Mouse (Mus musculus): ENCODE measurements around the gene Lrmda. TPM values are rescaled to one million over a fixed set of nuclear protein-coding genes. Genes with fewer than 3 reads are reported as not detected.

The Lrmda gene
- polyA plus RNA-seq, 1 experiment from 2014 or later, result 0.57 TPM

DNA sequence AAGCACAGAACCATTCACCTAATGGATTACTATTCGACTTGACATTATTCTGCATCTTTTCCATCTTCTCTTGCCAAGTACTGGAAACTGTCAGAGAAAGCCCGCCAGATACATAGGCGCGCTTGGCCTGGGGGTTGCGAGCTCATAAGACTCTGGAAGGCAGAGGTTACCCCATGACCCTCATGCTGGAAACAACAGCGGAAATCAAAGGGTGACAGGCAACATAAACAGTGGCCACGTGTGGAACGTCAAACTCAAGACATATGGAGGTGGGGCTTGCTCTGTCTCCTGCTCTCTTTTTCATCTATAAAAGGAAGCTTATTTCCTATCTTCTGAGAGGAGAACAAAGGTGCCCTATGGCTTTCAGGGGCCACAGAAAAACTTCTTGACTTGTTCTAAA lies 351.6 kb downstream of the Lrmda start:
- 32% methylated on average over 8 of the region's 8 CpGs for WGBS
- Histone ChIP-seq H3K9ac (no peak overlapping the region), H3K4me3 (replicated peaks) (no peak overlapping the region), H3K36me3 (no peaks in the 10 kb centered on the region), H3K27ac (no peak overlapping the region), H3K4me2 (no peak overlapping the region), H3K9me3 (no peaks in the 10 kb centered on the region), H3K4me1 (peaks cover 5% of the 10 kb centered on the region; the same call in 1 of the 2 replicates), H3K27me3 (replicated peaks) (no peaks in the 10 kb centered on the region)
- ATAC-seq (ENCODE audit: insufficient read depth, low FRiP score, low read depth), result peak; percentile 58; the same call in 1 of the 2 replicates

DNA sequence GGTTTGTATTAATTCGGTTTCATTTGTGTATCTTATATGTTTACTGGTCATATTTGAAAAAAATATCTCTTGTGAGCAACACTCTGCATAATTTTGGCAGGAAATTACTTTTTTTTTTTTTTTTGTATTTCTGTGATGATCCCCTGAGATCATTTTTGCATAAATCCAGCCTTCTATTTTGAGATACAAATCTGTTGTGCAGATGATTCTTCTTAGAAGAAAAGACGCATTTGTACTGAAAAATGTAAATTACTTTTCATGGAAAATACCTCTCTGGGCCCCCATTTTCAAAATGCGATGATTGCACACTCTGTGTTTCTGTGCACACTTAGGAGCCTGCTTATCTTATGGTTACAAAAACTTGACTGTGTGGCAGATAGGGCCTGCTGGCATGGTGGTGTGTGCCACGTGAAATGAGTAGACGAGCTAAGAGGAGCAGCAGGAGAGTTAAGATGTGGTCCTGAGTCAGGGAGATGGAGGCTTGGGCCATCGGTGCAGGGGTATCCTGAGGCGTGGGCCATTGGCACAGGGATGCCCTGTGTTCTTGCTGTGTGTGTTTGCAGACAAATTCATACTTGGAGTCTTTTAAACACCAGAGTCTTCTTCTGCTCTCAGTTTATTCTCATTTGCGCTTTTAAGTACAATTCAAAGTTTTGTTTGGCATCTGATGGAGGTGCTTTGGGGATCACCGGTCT lies 353.3 kb downstream of the Lrmda start:
- H3K27ac ChIP-seq, result peak overlapping the region; percentile 69

DNA sequence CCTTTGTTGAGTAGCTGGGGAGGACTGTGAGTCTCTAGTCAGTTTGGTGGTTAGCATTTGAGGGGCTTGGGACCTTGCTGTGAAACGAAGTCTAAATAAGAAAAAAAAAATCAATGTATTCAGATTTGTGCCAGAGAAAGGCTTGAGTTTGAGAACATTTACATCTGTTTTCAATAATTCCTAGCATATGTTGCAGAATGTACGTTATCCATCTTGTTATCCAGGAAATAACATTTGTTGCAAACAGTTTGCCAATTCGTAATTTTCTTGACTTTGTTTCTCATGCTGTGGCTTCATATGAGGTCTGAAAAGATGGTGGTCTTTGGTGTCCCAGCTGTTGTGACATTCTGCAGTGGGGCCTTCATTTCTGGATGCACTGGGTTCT lies 353.8 kb downstream of the Lrmda start:
- H3K27me3 ChIP-seq (replicated peaks), result no peaks in the 10 kb centered on the region
- peaks cover 5% of the 10 kb centered on the region; the same call in 1 of the 2 replicates for H3K4me1 ChIP-seq
- no peak overlapping the region for H3K4me3 ChIP-seq (replicated peaks)
- H3K27ac ChIP-seq, result peak overlapping the region; percentile 69
- H3K9ac ChIP-seq, result no peak overlapping the region
- no peak for ATAC-seq (ENCODE audit: insufficient read depth, low FRiP score, low read depth)
- H3K9me3 ChIP-seq, result no peaks in the 10 kb centered on the region
- H3K4me2 ChIP-seq, result no peak overlapping the region
- H3K36me3 ChIP-seq, result no peaks in the 10 kb centered on the region
- 61% methylated on average over 3 of the region's 3 CpGs for WGBS

More for the DNA sequence above, 353.3 kb downstream of the Lrmda start:
- H3K9ac ChIP-seq, result no peak overlapping the region
- no peak for ATAC-seq (ENCODE audit: insufficient read depth, low FRiP score, low read depth)
- no peaks in the 10 kb centered on the region for H3K9me3 ChIP-seq
- 78% methylated on average over 9 of the region's 9 CpGs for WGBS
- peaks cover 5% of the 10 kb centered on the region; the same call in 1 of the 2 replicates for H3K4me1 ChIP-seq
- H3K27me3 ChIP-seq (replicated peaks), result no peaks in the 10 kb centered on the region
- no peak overlapping the region for H3K4me3 ChIP-seq (replicated peaks)
- no peak overlapping the region for H3K4me2 ChIP-seq
- H3K36me3 ChIP-seq, result no peaks in the 10 kb centered on the region

DNA sequence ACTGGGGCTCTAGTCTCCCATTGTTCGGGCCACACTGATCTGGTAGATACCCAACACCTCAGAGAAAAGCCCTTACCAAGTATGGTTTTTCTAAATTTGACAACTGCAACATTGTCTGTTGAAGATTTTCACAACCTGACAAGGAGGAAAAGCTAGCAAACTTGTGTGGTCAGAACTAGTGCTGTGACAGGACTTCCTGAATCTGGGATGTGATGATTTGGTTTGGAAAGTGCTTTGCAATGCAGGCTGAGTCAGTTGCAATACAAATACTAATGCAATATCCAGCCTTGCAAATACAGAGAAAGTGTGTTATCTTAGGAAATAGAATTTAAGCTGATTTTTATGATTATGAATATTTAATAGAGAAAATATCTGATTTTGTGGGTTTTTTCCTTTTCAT lies 357.6 kb downstream of the Lrmda start:
- no peak for ATAC-seq (ENCODE audit: insufficient read depth, low FRiP score, low read depth)
- Histone ChIP-seq H3K9me3 (no peaks in the 10 kb centered on the region), H3K4me3 (replicated peaks) (no peak overlapping the region), H3K27ac (no peak overlapping the region), H3K36me3 (no peaks in the 10 kb centered on the region), H3K27me3 (replicated peaks) (no peaks in the 10 kb centered on the region), H3K9ac (no peak overlapping the region), H3K4me1 (no peaks in the 10 kb centered on the region), H3K4me2 (no peak overlapping the region)
- 83% methylated on average over 1 of the region's 1 CpGs for WGBS

DNA sequence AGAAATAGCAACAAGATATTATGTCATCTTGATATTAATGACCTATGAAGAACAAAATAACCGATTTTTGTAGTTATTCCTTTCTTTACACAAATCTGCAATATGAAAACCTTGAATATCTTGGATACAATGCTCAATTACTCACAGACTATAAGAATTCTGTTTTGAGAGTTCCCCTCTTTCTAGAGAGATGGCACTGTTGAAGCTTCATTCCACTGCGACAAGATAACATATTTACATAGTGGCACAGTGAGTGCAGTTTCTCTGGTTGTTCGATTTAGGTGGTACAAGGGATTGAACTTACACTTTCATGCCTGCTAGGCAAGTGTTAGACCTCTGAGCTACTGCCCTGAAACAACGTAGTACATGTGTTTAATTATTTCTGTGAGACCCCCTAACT lies 362.6 kb downstream of the Lrmda start:
- no peak for ATAC-seq (ENCODE audit: insufficient read depth, low FRiP score, low read depth)
- no peak overlapping the region for H3K27ac ChIP-seq
- no peaks in the 10 kb centered on the region for H3K27me3 ChIP-seq (replicated peaks)
- no peak overlapping the region for H3K9ac ChIP-seq
- no peak overlapping the region for H3K4me3 ChIP-seq (replicated peaks)
- no peaks in the 10 kb centered on the region; the same call in 1 of the 2 replicates for H3K4me1 ChIP-seq
- H3K36me3 ChIP-seq, result no peaks in the 10 kb centered on the region
- H3K9me3 ChIP-seq, result no peaks in the 10 kb centered on the region
- WGBS, result 61% methylated on average over 4 of the region's 4 CpGs
- H3K4me2 ChIP-seq, result no peak overlapping the region

DNA sequence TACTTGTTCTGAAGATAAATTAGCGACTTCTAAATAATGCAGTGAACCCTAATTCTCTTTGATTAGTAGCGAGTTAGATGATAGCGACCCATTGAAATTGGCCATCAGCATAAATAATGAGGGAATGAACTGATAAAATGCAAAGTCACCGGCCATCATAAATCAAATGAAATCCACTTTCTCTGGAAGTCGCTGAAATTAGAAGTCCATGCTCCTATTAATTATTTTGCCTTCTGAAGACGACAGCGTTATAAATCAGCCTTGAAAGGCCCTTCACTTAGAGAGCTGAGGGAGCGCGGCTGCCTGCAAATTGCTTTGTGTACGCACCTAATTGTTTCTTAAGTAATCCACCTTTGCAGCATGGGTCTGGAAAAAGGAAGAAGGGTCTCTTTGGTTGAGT lies 374.1 kb downstream of the Lrmda start:
- Histone ChIP-seq H3K27me3 (replicated peaks) (no peaks in the 10 kb centered on the region), H3K4me2 (no peak overlapping the region), H3K36me3 (no peaks in the 10 kb centered on the region), H3K9ac (no peak overlapping the region), H3K9me3 (no peaks in the 10 kb centered on the region), H3K4me3 (replicated peaks) (no peak overlapping the region), H3K27ac (no peak overlapping the region), H3K4me1 (no peaks in the 10 kb centered on the region)
- WGBS, result 48% methylated on average over 10 of the region's 10 CpGs
- no peak for ATAC-seq (ENCODE audit: insufficient read depth, low FRiP score, low read depth)

DNA sequence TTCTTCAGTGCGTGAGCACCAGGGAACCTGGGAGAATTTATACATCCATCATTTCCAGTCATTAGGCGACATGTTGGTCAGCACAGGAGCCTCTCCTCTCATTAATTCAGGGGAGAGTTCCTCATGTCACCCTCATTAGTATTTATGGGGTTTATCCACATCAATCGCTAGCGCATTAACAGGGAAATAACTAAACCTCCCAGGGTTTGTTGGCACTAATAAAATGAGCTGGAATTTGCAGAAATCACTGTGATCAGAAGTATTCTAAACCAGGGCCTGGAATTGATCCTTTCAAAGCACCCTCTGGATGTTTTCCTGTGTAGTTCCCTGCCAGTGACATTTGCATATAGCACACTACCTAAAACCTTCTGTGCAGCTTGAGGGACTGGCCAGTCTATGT lies 382.9 kb downstream of the Lrmda start:
- no peaks in the 10 kb centered on the region for H3K36me3 ChIP-seq
- no peak for ATAC-seq (ENCODE audit: insufficient read depth, low FRiP score, low read depth)

DNA sequence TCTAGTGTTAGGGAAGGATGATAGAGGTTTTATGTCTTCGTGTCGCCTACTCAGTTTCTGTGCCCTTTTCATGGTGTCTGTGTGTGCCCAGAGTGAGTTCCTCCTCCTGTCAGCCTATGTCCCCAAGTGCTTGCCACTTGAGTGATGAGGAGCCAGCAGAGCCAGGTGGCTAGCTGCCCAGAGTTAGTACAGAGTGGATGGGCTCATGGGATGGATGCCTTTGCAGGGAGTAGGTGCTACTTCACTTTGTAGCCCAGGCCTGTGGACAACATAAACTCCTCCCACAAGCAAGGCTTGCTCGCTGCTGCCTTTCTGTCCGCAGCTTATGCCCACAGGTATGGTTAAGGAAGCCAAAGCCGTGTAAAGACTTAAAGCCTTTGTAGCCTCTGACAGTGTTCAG lies 387.1 kb downstream of the Lrmda start:
- Histone ChIP-seq H3K36me3 (no peaks in the 10 kb centered on the region), H3K4me1 (no peaks in the 10 kb centered on the region)
- ATAC-seq (ENCODE audit: insufficient read depth, low FRiP score, low read depth), result no peak

More for the DNA sequence above, 382.9 kb downstream of the Lrmda start:
- no peak overlapping the region for H3K27ac ChIP-seq
- H3K9ac ChIP-seq, result no peak overlapping the region
- no peaks in the 10 kb centered on the region for H3K9me3 ChIP-seq
- WGBS, result 56% methylated on average over 4 of the region's 4 CpGs
- no peaks in the 10 kb centered on the region for H3K4me1 ChIP-seq
- H3K27me3 ChIP-seq (replicated peaks), result no peaks in the 10 kb centered on the region
- H3K4me2 ChIP-seq, result no peak overlapping the region
- H3K4me3 ChIP-seq (replicated peaks), result no peak overlapping the region

DNA sequence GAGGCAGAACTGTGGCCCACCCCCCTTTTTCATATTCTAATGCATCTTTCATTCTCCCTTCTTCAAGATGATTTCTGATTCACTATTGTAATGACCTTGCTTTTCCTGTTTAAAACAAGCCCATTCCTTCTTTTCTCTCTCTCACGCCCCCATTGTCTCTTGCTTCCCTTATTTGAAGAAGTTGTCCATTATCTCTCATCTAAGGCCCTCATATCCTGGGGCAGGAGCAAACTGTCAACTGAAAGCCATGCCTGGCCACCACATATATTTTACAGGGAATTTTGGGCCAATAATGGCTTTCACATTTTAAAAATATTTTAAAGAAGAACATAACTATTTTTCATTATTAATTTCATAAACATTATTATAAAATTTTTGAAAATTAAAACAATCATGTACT lies 391.3 kb downstream of the Lrmda start:
- 92% methylated on average over 1 of the region's 1 CpGs for WGBS
- ATAC-seq (ENCODE audit: insufficient read depth, low FRiP score, low read depth), result no peak

More for the DNA sequence above, 387.1 kb downstream of the Lrmda start:
- Histone ChIP-seq H3K27me3 (replicated peaks) (no peaks in the 10 kb centered on the region), H3K9ac (no peak overlapping the region), H3K9me3 (no peaks in the 10 kb centered on the region), H3K4me2 (no peak overlapping the region), H3K4me3 (replicated peaks) (no peak overlapping the region), H3K27ac (no peak overlapping the region)
- 87% methylated on average over 5 of the region's 5 CpGs for WGBS

DNA sequence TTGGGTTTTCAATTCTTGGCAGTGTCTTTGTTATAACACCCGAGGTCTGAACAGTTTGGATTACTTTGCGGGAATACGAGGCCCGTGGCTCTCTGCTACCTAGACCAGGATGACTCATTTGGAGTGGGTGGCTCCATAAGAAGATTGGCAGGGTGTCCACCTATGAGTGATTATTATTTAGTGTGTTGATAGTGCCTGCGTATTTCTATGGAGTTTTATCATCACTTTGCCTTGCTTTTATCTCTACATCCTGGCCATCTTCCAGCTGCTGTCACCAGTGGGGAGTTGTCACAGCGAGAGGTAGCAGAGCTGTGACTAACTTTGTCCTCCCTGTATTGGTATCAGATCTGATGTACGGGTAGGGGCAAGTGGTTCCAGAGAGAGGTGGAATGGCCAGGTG lies 393.7 kb downstream of the Lrmda start:
- Histone ChIP-seq H3K4me2 (no peak overlapping the region), H3K27me3 (replicated peaks) (no peaks in the 10 kb centered on the region), H3K27ac (no peak overlapping the region), H3K4me1 (no peaks in the 10 kb centered on the region), H3K9ac (no peak overlapping the region), H3K9me3 (no peaks in the 10 kb centered on the region), H3K36me3 (no peaks in the 10 kb centered on the region), H3K4me3 (replicated peaks) (no peak overlapping the region)
- 35% methylated on average over 7 of the region's 7 CpGs for WGBS
- no peak for ATAC-seq (ENCODE audit: insufficient read depth, low FRiP score, low read depth)

More for the DNA sequence above, 391.3 kb downstream of the Lrmda start:
- Histone ChIP-seq H3K27ac (no peak overlapping the region), H3K27me3 (replicated peaks) (no peaks in the 10 kb centered on the region), H3K4me1 (no peaks in the 10 kb centered on the region), H3K9ac (no peak overlapping the region), H3K36me3 (no peaks in the 10 kb centered on the region), H3K9me3 (no peaks in the 10 kb centered on the region), H3K4me2 (no peak overlapping the region), H3K4me3 (replicated peaks) (no peak overlapping the region)

DNA sequence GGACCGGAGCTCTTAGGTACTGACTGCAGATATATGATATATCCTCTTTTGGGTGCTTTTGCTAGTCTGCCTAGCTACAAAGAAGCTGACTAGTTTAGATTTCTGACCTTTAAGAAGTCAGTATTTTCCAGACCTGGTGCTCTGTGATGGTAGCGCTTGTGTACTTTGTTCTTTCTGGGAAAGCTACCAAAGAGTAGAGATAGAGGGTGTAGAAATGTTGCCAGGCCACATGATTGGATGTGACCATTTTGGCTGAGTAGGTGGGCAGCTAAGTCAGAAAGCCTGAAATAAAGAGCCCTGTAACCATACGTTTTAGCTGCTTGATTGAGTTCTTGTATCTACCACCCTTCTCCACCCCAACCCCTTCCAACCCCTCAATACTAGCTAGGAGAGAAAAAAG lies 398.2 kb downstream of the Lrmda start:
- Histone ChIP-seq H3K27me3 (replicated peaks) (no peaks in the 10 kb centered on the region), H3K4me3 (replicated peaks) (no peak overlapping the region), H3K4me1 (no peaks in the 10 kb centered on the region), H3K4me2 (no peak overlapping the region), H3K36me3 (no peaks in the 10 kb centered on the region), H3K9me3 (no peaks in the 10 kb centered on the region), H3K9ac (no peak overlapping the region), H3K27ac (no peak overlapping the region)
- 85% methylated on average over 3 of the region's 3 CpGs for WGBS
- ATAC-seq (ENCODE audit: insufficient read depth, low FRiP score, low read depth), result no peak

DNA sequence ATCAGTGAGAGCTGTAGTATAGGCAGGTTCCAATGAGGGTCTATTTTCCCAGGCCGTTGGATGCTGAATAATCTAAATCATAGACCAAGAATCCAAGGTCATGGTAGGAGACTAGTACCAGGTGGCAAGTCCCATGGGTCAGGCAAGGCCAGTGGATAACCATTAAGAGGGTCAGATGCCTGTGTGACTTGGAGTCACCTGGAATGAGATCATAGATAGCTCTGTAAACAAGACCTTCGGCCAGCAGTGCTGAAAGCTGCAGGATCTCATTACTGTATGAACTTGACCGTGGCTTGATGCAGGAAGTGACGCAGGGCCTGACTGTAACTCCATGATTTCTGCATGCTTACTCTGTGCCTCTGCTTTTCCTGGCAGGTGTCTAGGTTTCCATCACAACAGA lies 402.2 kb downstream of the Lrmda start:
- peak; percentile 66; the same call in 1 of the 2 replicates for ATAC-seq (ENCODE audit: insufficient read depth, low FRiP score, low read depth)
- no peaks in the 10 kb centered on the region for H3K36me3 ChIP-seq
- no peaks in the 10 kb centered on the region for H3K9me3 ChIP-seq
- no peak overlapping the region for H3K4me3 ChIP-seq (replicated peaks)
- no peaks in the 10 kb centered on the region for H3K27me3 ChIP-seq (replicated peaks)
- 61% methylated on average over 4 of the region's 4 CpGs for WGBS
- no peak overlapping the region for H3K4me2 ChIP-seq
- H3K9ac ChIP-seq, result no peak overlapping the region
- no peak overlapping the region for H3K27ac ChIP-seq
- no peaks in the 10 kb centered on the region for H3K4me1 ChIP-seq

Measured in stomach, embryonic 15.5 days (tissue).